Mouse (Mus musculus): ENCODE measurements around the gene Zar1l. TPM values are rescaled to one million over a fixed set of nuclear protein-coding genes. Genes with fewer than 3 reads are reported as not detected.

The Zar1l gene
- not detected in 2 replicates for polyA plus RNA-seq (2012; rRNA removed)

DNA sequence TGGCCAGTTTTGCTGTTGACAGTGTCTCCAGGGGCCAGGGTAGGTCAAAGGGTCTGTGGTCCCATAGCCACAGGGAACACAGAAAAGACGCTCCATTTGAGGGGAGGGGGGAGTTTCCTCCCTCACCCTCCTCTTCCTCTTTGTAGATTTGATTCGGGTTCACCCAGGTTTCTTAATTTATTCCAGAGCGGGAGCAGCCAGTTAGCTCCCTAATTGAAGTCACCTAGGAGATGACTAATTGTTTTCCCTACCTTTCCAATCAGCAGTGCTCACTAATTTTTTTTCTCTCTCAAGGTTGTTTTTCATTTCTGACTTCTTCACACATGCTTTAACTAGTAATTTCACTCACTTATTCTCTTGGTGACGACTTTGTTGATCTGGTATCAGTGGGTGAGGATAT is at the start of gene Zar1l:
Gene Zar1l (minus strand): TSS at position 101 of the 400 bp plus-strand sequence.
- no peaks in the 10 kb centered on the region for H3K27me3 ChIP-seq (ENCODE audit: control insufficient read depth, insufficient read depth, low read length)
- H3K4me3 ChIP-seq (replicated peaks; ENCODE audit: insufficient read depth, low read depth, low read length), result no peak within 1 kb of the TSS
- WGBS, result 56% methylated on average over 4 of the region's 4 CpGs
- DNase-seq, result no peak
- H3K27ac ChIP-seq (ENCODE audit: insufficient read depth, low read length), result no peak within 1 kb of the TSS
- no peak for TF ChIP-seq CTCF (IDR thresholded peaks at IDR 0.05; ENCODE audit: borderline replicate concordance, insufficient read depth, low read depth, low read length)
- no peak for TF ChIP-seq POLR2A (IDR thresholded peaks at IDR 0.05; ENCODE audit: borderline replicate concordance, insufficient read depth, low read length)
- H3K4me1 ChIP-seq (ENCODE audit: control insufficient read depth, insufficient read depth, low read length), result no peaks in the 10 kb centered on the region

GRCm38 (mm10) chr5:150566971-150567370 is 49.0 kb upstream of the Zar1l start:
- Histone ChIP-seq H3K27ac (ENCODE audit: insufficient read depth, low read length) (no peak overlapping the region), H3K4me3 (replicated peaks; ENCODE audit: insufficient read depth, low read depth, low read length) (no peak overlapping the region), H3K4me1 (ENCODE audit: control insufficient read depth, insufficient read depth, low read length) (no peaks in the 10 kb centered on the region), H3K27me3 (ENCODE audit: control insufficient read depth, insufficient read depth, low read length) (no peaks in the 10 kb centered on the region)
- no peak for TF ChIP-seq CTCF (IDR thresholded peaks at IDR 0.05; ENCODE audit: borderline replicate concordance, insufficient read depth, low read depth, low read length)
- TF ChIP-seq POLR2A (IDR thresholded peaks at IDR 0.05; ENCODE audit: borderline replicate concordance, insufficient read depth, low read length), result no peak
- 89% methylated on average over 5 of the region's 5 CpGs for WGBS
- no peak for DNase-seq

GRCm38 (mm10) chr5:150566226-150566625 is 48.3 kb upstream of the Zar1l start:
- Histone ChIP-seq H3K27ac (ENCODE audit: insufficient read depth, low read length) (no peak overlapping the region), H3K4me3 (replicated peaks; ENCODE audit: insufficient read depth, low read depth, low read length) (no peak overlapping the region), H3K4me1 (ENCODE audit: control insufficient read depth, insufficient read depth, low read length) (no peaks in the 10 kb centered on the region), H3K27me3 (ENCODE audit: control insufficient read depth, insufficient read depth, low read length) (no peaks in the 10 kb centered on the region)
- TF ChIP-seq POLR2A (IDR thresholded peaks at IDR 0.05; ENCODE audit: borderline replicate concordance, insufficient read depth, low read length), result no peak
- TF ChIP-seq CTCF (IDR thresholded peaks at IDR 0.05; ENCODE audit: borderline replicate concordance, insufficient read depth, low read depth, low read length), result no peak
- DNase-seq, result no peak
- 60% methylated on average over 3 of the region's 3 CpGs for WGBS

- 98% methylated on average over 6 of the region's 6 CpGs for WGBS
- TF ChIP-seq POLR2A (IDR thresholded peaks at IDR 0.05; ENCODE audit: borderline replicate concordance, insufficient read depth, low read length) (no peak), CTCF (IDR thresholded peaks at IDR 0.05; ENCODE audit: borderline replicate concordance, insufficient read depth, low read depth, low read length) (no peak)
- DNase-seq, result no peak
- Histone ChIP-seq H3K27me3 (ENCODE audit: control insufficient read depth, insufficient read depth, low read length) (no peaks in the 10 kb centered on the region), H3K4me3 (replicated peaks; ENCODE audit: insufficient read depth, low read depth, low read length) (no peak overlapping the region), H3K27ac (ENCODE audit: insufficient read depth, low read length) (no peak overlapping the region), H3K4me1 (ENCODE audit: control insufficient read depth, insufficient read depth, low read length) (no peaks in the 10 kb centered on the region)
Observed at GRCm38 (mm10) chr5:150564426-150564825, 46.5 kb upstream of the Zar1l start.

- TF ChIP-seq CTCF (IDR thresholded peaks at IDR 0.05; ENCODE audit: borderline replicate concordance, insufficient read depth, low read depth, low read length), result no peak
Observed at GRCm38 (mm10) chr5:150561783-150562182, 43.8 kb upstream of the Zar1l start.

GRCm38 (mm10) chr5:150561376-150561775 is 43.4 kb upstream of the Zar1l start:
- no peaks in the 10 kb centered on the region for H3K4me1 ChIP-seq (ENCODE audit: control insufficient read depth, insufficient read depth, low read length)
- TF ChIP-seq CTCF (IDR thresholded peaks at IDR 0.05; ENCODE audit: borderline replicate concordance, insufficient read depth, low read depth, low read length), result no peak
- no peak for TF ChIP-seq POLR2A (IDR thresholded peaks at IDR 0.05; ENCODE audit: borderline replicate concordance, insufficient read depth, low read length)
- no peak overlapping the region for H3K27ac ChIP-seq (ENCODE audit: insufficient read depth, low read length)
- H3K27me3 ChIP-seq (ENCODE audit: control insufficient read depth, insufficient read depth, low read length), result no peaks in the 10 kb centered on the region
- no peak overlapping the region for H3K4me3 ChIP-seq (replicated peaks; ENCODE audit: insufficient read depth, low read depth, low read length)
- DNase-seq, result no peak

More at GRCm38 (mm10) chr5:150561783-150562182, 43.8 kb upstream of the Zar1l start:
- Histone ChIP-seq H3K4me3 (replicated peaks; ENCODE audit: insufficient read depth, low read depth, low read length) (no peak overlapping the region), H3K27ac (ENCODE audit: insufficient read depth, low read length) (no peak overlapping the region), H3K4me1 (ENCODE audit: control insufficient read depth, insufficient read depth, low read length) (no peaks in the 10 kb centered on the region), H3K27me3 (ENCODE audit: control insufficient read depth, insufficient read depth, low read length) (no peaks in the 10 kb centered on the region)
- 92% methylated on average over 5 of the region's 5 CpGs for WGBS
- no peak for DNase-seq

DNA sequence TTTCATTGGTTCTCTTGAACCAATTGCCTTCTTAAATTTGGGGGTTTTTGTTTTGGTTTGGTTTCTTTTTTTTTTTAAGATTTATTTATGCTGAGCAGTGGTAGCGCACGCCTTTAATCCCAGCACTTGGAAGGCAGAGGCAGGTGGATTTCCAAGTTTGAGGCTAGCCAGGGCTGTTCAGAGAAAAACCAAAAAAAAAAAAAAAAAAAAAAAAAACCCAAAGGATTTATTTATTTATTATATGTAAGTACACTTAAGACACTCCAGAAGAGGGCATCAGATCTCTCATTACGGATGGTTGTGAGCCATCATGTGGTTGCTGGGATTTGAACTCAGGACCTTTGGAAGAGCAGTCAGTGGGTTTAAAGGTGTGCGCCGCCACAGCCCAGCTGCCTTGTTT is 42.9 kb upstream of the Zar1l start:
- no peak for TF ChIP-seq POLR2A (IDR thresholded peaks at IDR 0.05; ENCODE audit: borderline replicate concordance, insufficient read depth, low read length)
- TF ChIP-seq CTCF (IDR thresholded peaks at IDR 0.05; ENCODE audit: borderline replicate concordance, insufficient read depth, low read depth, low read length), result no peak
- DNase-seq, result no peak
- 93% methylated on average over 5 of the region's 5 CpGs for WGBS
- Histone ChIP-seq H3K27me3 (ENCODE audit: control insufficient read depth, insufficient read depth, low read length) (no peaks in the 10 kb centered on the region), H3K4me3 (replicated peaks; ENCODE audit: insufficient read depth, low read depth, low read length) (no peak overlapping the region), H3K27ac (ENCODE audit: insufficient read depth, low read length) (no peak overlapping the region), H3K4me1 (ENCODE audit: control insufficient read depth, insufficient read depth, low read length) (no peaks in the 10 kb centered on the region)

- Histone ChIP-seq H3K4me3 (replicated peaks; ENCODE audit: insufficient read depth, low read depth, low read length) (no peak overlapping the region), H3K27ac (ENCODE audit: insufficient read depth, low read length) (no peak overlapping the region), H3K27me3 (ENCODE audit: control insufficient read depth, insufficient read depth, low read length) (no peaks in the 10 kb centered on the region), H3K4me1 (ENCODE audit: control insufficient read depth, insufficient read depth, low read length) (no peaks in the 10 kb centered on the region)
- TF ChIP-seq POLR2A (IDR thresholded peaks at IDR 0.05; ENCODE audit: borderline replicate concordance, insufficient read depth, low read length) (no peak), CTCF (IDR thresholded peaks at IDR 0.05; ENCODE audit: borderline replicate concordance, insufficient read depth, low read depth, low read length) (no peak)
- no peak for DNase-seq
- 92% methylated on average over 6 of the region's 6 CpGs for WGBS
Observed at GRCm38 (mm10) chr5:150559519-150560103, 41.6 kb upstream of the Zar1l start.

All from cerebellum, adult 2 months (tissue).